Mouse (Mus musculus) layer of hippocampus, adult 2 months (tissue): ENCODE data around the gene Mrrf. TPM values are rescaled to one million over a fixed set of nuclear protein-coding genes. Genes with fewer than 3 reads are reported as not detected.

Source experiments
- DNase-seq, 2 experiments: peaks; one replicate each; pipeline ENCODE4 v3.0.0; 2022; ENCODE audit warnings: low spot score in 2 of 2
- H3K27ac ChIP-seq: fragments of 200-600 bp; 2 replicates; pipeline ENCODE4 v1.8.1; 2022
- H3K4me3 ChIP-seq: fragments of 200-600 bp; 2 replicates; pipeline ENCODE4 v1.8.1; 2022; ENCODE audit warnings: mild to moderate bottlenecking
- CTCF ChIP-seq: fragments of 200-600 bp; conservative IDR thresholded peaks from 2 replicates; pipeline ENCODE4 v1.8.1; 2022; ENCODE audit warnings: antibody characterized with exemption, mild to moderate bottlenecking, moderate library complexity
- total RNA-seq, 2 experiments: library from RNA; stranded (reverse); gene quantifications; 2 replicates each; pipeline ENCODE4 v1.2.3; 2021

The Mrrf gene
- total RNA-seq, 2 experiments from 2014 or later, result 13.8 to 18.6 TPM

GRCm38 (mm10) chr2:36215203-36215739 lies 79.1 kb downstream of the Mrrf start:
- Histone ChIP-seq H3K27ac (no peak overlapping the region), H3K4me3 (no peak overlapping the region)
- TF ChIP-seq CTCF, result no peak
- DNase-seq, result no peak

GRCm38 (mm10) chr2:36216546-36216945 lies 80.4 kb downstream of the Mrrf start:
- H3K4me3 ChIP-seq, result no peak overlapping the region

GRCm38 (mm10) chr2:36216953-36217573 lies 80.9 kb downstream of the Mrrf start:
- no peak overlapping the region for H3K4me3 ChIP-seq
- H3K27ac ChIP-seq, result no peak overlapping the region
- no peak for DNase-seq
- TF ChIP-seq CTCF, result no peak

More at GRCm38 (mm10) chr2:36216546-36216945, 80.4 kb downstream of the Mrrf start:
- TF ChIP-seq CTCF, result no peak
- no peak overlapping the region for H3K27ac ChIP-seq
- DNase-seq, result no peak

- H3K27ac ChIP-seq, result no peak overlapping the region
- TF ChIP-seq CTCF, result no peak
- H3K4me3 ChIP-seq, result no peak overlapping the region
- no peak for DNase-seq
Measured at GRCm38 (mm10) chr2:36217692-36218233, 81.6 kb downstream of the Mrrf start.

GRCm38 (mm10) chr2:36220106-36220505 lies 83.9 kb downstream of the Mrrf start:
- no peak for DNase-seq
- Histone ChIP-seq H3K4me3 (no peak overlapping the region), H3K27ac (no peak overlapping the region)
- no peak for TF ChIP-seq CTCF

- DNase-seq, result no peak
- H3K27ac ChIP-seq, result no peak overlapping the region
- H3K4me3 ChIP-seq, result no peak overlapping the region
- TF ChIP-seq CTCF, result no peak
Measured at GRCm38 (mm10) chr2:36220891-36221290, 84.7 kb downstream of the Mrrf start.

GRCm38 (mm10) chr2:36222168-36222848 lies 86.1 kb downstream of the Mrrf start:
- DNase-seq, result no peak
- H3K27ac ChIP-seq, result no peak overlapping the region
- no peak for TF ChIP-seq CTCF
- H3K4me3 ChIP-seq, result no peak overlapping the region

- Histone ChIP-seq H3K4me3 (no peak overlapping the region), H3K27ac (no peak overlapping the region)
- no peak for DNase-seq
- TF ChIP-seq CTCF, result no peak
Measured at GRCm38 (mm10) chr2:36223436-36223835, 87.2 kb downstream of the Mrrf start.

GRCm38 (mm10) chr2:36224153-36224552 lies 88.0 kb downstream of the Mrrf start:
- Histone ChIP-seq H3K27ac (no peak overlapping the region), H3K4me3 (no peak overlapping the region)
- TF ChIP-seq CTCF, result no peak
- DNase-seq, result no peak

GRCm38 (mm10) chr2:36224599-36224998 lies 88.4 kb downstream of the Mrrf start:
- TF ChIP-seq CTCF, result no peak
- Histone ChIP-seq H3K4me3 (no peak overlapping the region), H3K27ac (no peak overlapping the region)
- no peak for DNase-seq

- DNase-seq, result no peak
- peak; percentile 32 for TF ChIP-seq CTCF
- peak within 1 kb of the TSS; percentile 57 for H3K4me3 ChIP-seq
- H3K27ac ChIP-seq, result peak within 1 kb of the TSS; percentile 75
Measured at GRCm38 (mm10) chr2:36230366-36230765, 94.2 kb downstream of the Mrrf start, which contains the start of gene Ptgs1. TSS of gene Ptgs1 (plus strand) at chr2:36230426.

- DNase-seq, result no peak
- TF ChIP-seq CTCF, result no peak
- peak overlapping the region; percentile 57 for H3K4me3 ChIP-seq
- H3K27ac ChIP-seq, result peak overlapping the region; percentile 75
Measured at GRCm38 (mm10) chr2:36230967-36231366, 94.8 kb downstream of the Mrrf start.

GRCm38 (mm10) chr2:36234526-36235368 lies 98.6 kb downstream of the Mrrf start:
- no peak for DNase-seq
- H3K27ac ChIP-seq, result no peak overlapping the region
- TF ChIP-seq CTCF, result no peak
- no peak overlapping the region for H3K4me3 ChIP-seq
